Mouse (Mus musculus): ENCODE results near the gene Cysltr1. TPM values are rescaled to one million over a fixed set of nuclear protein-coding genes. Genes with fewer than 3 reads are reported as not detected.

Cysltr1 gene
- polyA plus RNA-seq (2016; fragmentation: Nextera tagmentation; extraction: Ambion mirVana) = 0.68 and 1.0 TPM in 2 replicates

GRCm38 (mm10) chrX:106603386-106603785, at the start of gene Cysltr1:
Gene Cysltr1, minus strand, starts transcription at chrX:106603679.
- H3K9me3 ChIP-seq = no peaks in the 10 kb centered on the region
- WGBS = 31% methylated on average over 6 of the region's 6 CpGs
- peaks cover 38% of the 10 kb centered on the region for H3K27me3 ChIP-seq (ENCODE audit: poor library complexity, severe bottlenecking)
- peak; percentile 14 for DNase-seq (ENCODE audit: extremely low spot score, low spot score)
- peaks cover 5% of the 10 kb centered on the region for H3K4me1 ChIP-seq
- H3K4me3 ChIP-seq = no peak within 1 kb of the TSS
- no peaks in the 10 kb centered on the region for H3K36me3 ChIP-seq (replicated peaks)
- peak within 1 kb of the TSS; percentile 11; the same call in 1 of the 2 replicates for H3K27ac ChIP-seq

- WGBS = 85% methylated on average over 3 of the region's 3 CpGs
- Histone ChIP-seq H3K9me3 (no peaks in the 10 kb centered on the region), H3K4me1 (no peaks in the 10 kb centered on the region), H3K27ac (no peak overlapping the region), H3K4me3 (no peak overlapping the region), H3K27me3 (ENCODE audit: poor library complexity, severe bottlenecking) (peaks cover 17% of the 10 kb centered on the region; the same call in 1 of the 2 replicates), H3K36me3 (replicated peaks) (no peaks in the 10 kb centered on the region)
- DNase-seq (ENCODE audit: extremely low spot score, low spot score) = no peak
Measured at GRCm38 (mm10) chrX:106634799-106635541, 31.5 kb upstream of the Cysltr1 start.

- H3K36me3 ChIP-seq (replicated peaks) = no peaks in the 10 kb centered on the region
- H3K27ac ChIP-seq = no peak overlapping the region
- no peak overlapping the region for H3K4me3 ChIP-seq
- H3K9me3 ChIP-seq = no peaks in the 10 kb centered on the region
- peaks cover 17% of the 10 kb centered on the region; the same call in 1 of the 2 replicates for H3K27me3 ChIP-seq (ENCODE audit: poor library complexity, severe bottlenecking)
- H3K4me1 ChIP-seq = no peaks in the 10 kb centered on the region
- no peak for DNase-seq (ENCODE audit: extremely low spot score, low spot score)
Measured at GRCm38 (mm10) chrX:106633543-106633942, 30.1 kb upstream of the Cysltr1 start.

GRCm38 (mm10) chrX:106628514-106628913, 25.0 kb upstream of the Cysltr1 start:
- no peaks in the 10 kb centered on the region for H3K9me3 ChIP-seq
- H3K27ac ChIP-seq = no peak overlapping the region
- H3K4me1 ChIP-seq = no peaks in the 10 kb centered on the region
- no peaks in the 10 kb centered on the region for H3K36me3 ChIP-seq (replicated peaks)
- no peak for DNase-seq (ENCODE audit: extremely low spot score, low spot score)
- H3K4me3 ChIP-seq = no peak overlapping the region
- 0 out of 2 replicates have a peak, but pooled peaks cover 7% of the 10 kb centered on the region for H3K27me3 ChIP-seq (ENCODE audit: poor library complexity, severe bottlenecking)
- 68% methylated on average over 1 of the region's 1 CpGs for WGBS

GRCm38 (mm10) chrX:106623667-106624066, 20.2 kb upstream of the Cysltr1 start:
- no peak for DNase-seq (ENCODE audit: extremely low spot score, low spot score)
- Histone ChIP-seq H3K36me3 (replicated peaks) (no peaks in the 10 kb centered on the region), H3K4me1 (no peaks in the 10 kb centered on the region), H3K4me3 (no peak overlapping the region), H3K27me3 (ENCODE audit: poor library complexity, severe bottlenecking) (peaks cover 3% of the 10 kb centered on the region), H3K27ac (no peak overlapping the region), H3K9me3 (no peaks in the 10 kb centered on the region)
- WGBS = 76% methylated on average over 3 of the region's 3 CpGs

- H3K4me3 ChIP-seq = no peak overlapping the region
- peaks cover 3% of the 10 kb centered on the region for H3K27me3 ChIP-seq (ENCODE audit: poor library complexity, severe bottlenecking)
- no peaks in the 10 kb centered on the region for H3K36me3 ChIP-seq (replicated peaks)
- no peaks in the 10 kb centered on the region for H3K9me3 ChIP-seq
- H3K4me1 ChIP-seq = no peaks in the 10 kb centered on the region
- WGBS = 79% methylated on average over 1 of the region's 1 CpGs
- no peak overlapping the region for H3K27ac ChIP-seq
- no peak for DNase-seq (ENCODE audit: extremely low spot score, low spot score)
Measured at GRCm38 (mm10) chrX:106622512-106622911, 19.0 kb upstream of the Cysltr1 start.

GRCm38 (mm10) chrX:106602574-106603258, 763 bp downstream of the Cysltr1 start:
- peaks cover 36% of the 10 kb centered on the region for H3K27me3 ChIP-seq (ENCODE audit: poor library complexity, severe bottlenecking)
- no peak overlapping the region for H3K4me3 ChIP-seq
- 18% methylated on average over 9 of the region's 9 CpGs for WGBS
- peak overlapping the region; percentile 11; the same call in 1 of the 2 replicates for H3K27ac ChIP-seq
- no peaks in the 10 kb centered on the region for H3K36me3 ChIP-seq (replicated peaks)
- H3K9me3 ChIP-seq = no peaks in the 10 kb centered on the region
- H3K4me1 ChIP-seq = peaks cover 5% of the 10 kb centered on the region
- DNase-seq (ENCODE audit: extremely low spot score, low spot score) = peak; percentile 14

- no peaks in the 10 kb centered on the region for H3K4me1 ChIP-seq
- WGBS = 97% methylated on average over 1 of the region's 1 CpGs
Measured at GRCm38 (mm10) chrX:106595904-106596303, 7.6 kb downstream of the Cysltr1 start.

GRCm38 (mm10) chrX:106593914-106594313, 9.6 kb downstream of the Cysltr1 start:
- Histone ChIP-seq H3K27me3 (ENCODE audit: poor library complexity, severe bottlenecking) (peaks cover 25% of the 10 kb centered on the region), H3K4me3 (no peak overlapping the region), H3K36me3 (replicated peaks) (no peaks in the 10 kb centered on the region), H3K9me3 (no peaks in the 10 kb centered on the region), H3K27ac (no peak overlapping the region), H3K4me1 (no peaks in the 10 kb centered on the region)
- DNase-seq (ENCODE audit: extremely low spot score, low spot score) = no peak

More at GRCm38 (mm10) chrX:106595904-106596303, 7.6 kb downstream of the Cysltr1 start:
- Histone ChIP-seq H3K27me3 (ENCODE audit: poor library complexity, severe bottlenecking) (peaks cover 14% of the 10 kb centered on the region), H3K4me3 (no peak overlapping the region), H3K36me3 (replicated peaks) (no peaks in the 10 kb centered on the region), H3K27ac (no peak overlapping the region), H3K9me3 (no peaks in the 10 kb centered on the region)
- no peak for DNase-seq (ENCODE audit: extremely low spot score, low spot score)

GRCm38 (mm10) chrX:106582886-106583285, 20.6 kb downstream of the Cysltr1 start, which contains the start of gene Gm5127:
Gene Gm5127, plus strand, starts transcription at chrX:106583186.
- WGBS = 67% methylated on average over 3 of the region's 3 CpGs
- Histone ChIP-seq H3K27ac (no peak within 1 kb of the TSS), H3K4me3 (no peak within 1 kb of the TSS), H3K36me3 (replicated peaks) (no peaks in the 10 kb centered on the region), H3K4me1 (peaks cover 3% of the 10 kb centered on the region; the same call in 1 of the 2 replicates), H3K27me3 (ENCODE audit: poor library complexity, severe bottlenecking) (peaks cover 28% of the 10 kb centered on the region), H3K9me3 (no peaks in the 10 kb centered on the region)
- DNase-seq (ENCODE audit: extremely low spot score, low spot score) = no peak

- no peak overlapping the region for H3K27ac ChIP-seq
- 48% methylated on average over 2 of the region's 2 CpGs for WGBS
- peaks cover 3% of the 10 kb centered on the region; the same call in 1 of the 2 replicates for H3K4me1 ChIP-seq
- no peaks in the 10 kb centered on the region for H3K9me3 ChIP-seq
- H3K36me3 ChIP-seq (replicated peaks) = no peaks in the 10 kb centered on the region
- H3K27me3 ChIP-seq (ENCODE audit: poor library complexity, severe bottlenecking) = peaks cover 28% of the 10 kb centered on the region
- no peak overlapping the region for H3K4me3 ChIP-seq
- no peak for DNase-seq (ENCODE audit: extremely low spot score, low spot score)
Measured at GRCm38 (mm10) chrX:106582197-106582596, 21.3 kb downstream of the Cysltr1 start.

GRCm38 (mm10) chrX:106580410-106580809, 23.1 kb downstream of the Cysltr1 start:
- Histone ChIP-seq H3K4me1 (peaks cover 3% of the 10 kb centered on the region; the same call in 1 of the 2 replicates), H3K27ac (no peak overlapping the region), H3K27me3 (ENCODE audit: poor library complexity, severe bottlenecking) (peaks cover 22% of the 10 kb centered on the region), H3K4me3 (no peak overlapping the region), H3K9me3 (no peaks in the 10 kb centered on the region), H3K36me3 (replicated peaks) (no peaks in the 10 kb centered on the region)
- no peak for DNase-seq (ENCODE audit: extremely low spot score, low spot score)

- no peaks in the 10 kb centered on the region for H3K36me3 ChIP-seq (replicated peaks)
- peaks cover 23% of the 10 kb centered on the region for H3K27me3 ChIP-seq (ENCODE audit: poor library complexity, severe bottlenecking)
- WGBS = 27% methylated on average over 3 of the region's 3 CpGs
- H3K4me3 ChIP-seq = no peak overlapping the region
- H3K4me1 ChIP-seq = peaks cover 3% of the 10 kb centered on the region; the same call in 1 of the 2 replicates
- DNase-seq (ENCODE audit: extremely low spot score, low spot score) = no peak
- no peak overlapping the region for H3K27ac ChIP-seq
- no peaks in the 10 kb centered on the region for H3K9me3 ChIP-seq
Measured at GRCm38 (mm10) chrX:106578966-106579365, 24.5 kb downstream of the Cysltr1 start.

Measured in forebrain, embryonic 10.5 days (tissue).